In genomic region chr10:4293418-4293817, GRCm38 (mm10) we compare ENCODE assay signal across 21 mouse cellular contexts. TPM values are rescaled to one million over a fixed set of nuclear protein-coding genes. Genes with fewer than 3 reads are reported as not detected.
DNase-seq lines count a peak whose midpoint lies in the region; ATAC-seq and TF ChIP-seq lines count a peak whose summit lies in the region.
"Had no signal": no experiment of that assay in that cellular context is flagged by ENCODE, and none has a peak within 500 bp of the region (broad histone marks: within the 10 kb centered on the region; RNA-seq: fewer than 3 reads in every experiment).

No protein-coding gene starts in this region.

- H3K27ac ChIP-seq in limb, embryonic 13.5 days: peak overlapping the region; percentile 44
- no peak overlapping the region for H3K27ac ChIP-seq in limb, embryonic 10.5 days
- H3K27ac ChIP-seq in neural tube, embryonic 13.5 days (replicated peaks): peak overlapping the region; percentile 49
- no peak overlapping the region for H3K27ac ChIP-seq in midbrain, postnatal 0 days (ENCODE audit: low read depth, low read length)
- H3K27ac ChIP-seq: embryonic facial prominence, embryonic 15.5 days; forebrain, embryonic 10.5 days; heart, embryonic 13.5 days; hindbrain, embryonic 12.5 days had no signal

- no peaks in the 10 kb centered on the region for H3K9me3 ChIP-seq in limb, embryonic 13.5 days
- no peaks in the 10 kb centered on the region for H3K9me3 ChIP-seq in limb, embryonic 10.5 days (replicated peaks)
- no peaks in the 10 kb centered on the region for H3K9me3 ChIP-seq in neural tube, embryonic 13.5 days
- H3K9me3 ChIP-seq in midbrain, postnatal 0 days (ENCODE audit: low read length): no peaks in the 10 kb centered on the region
- H3K9me3 ChIP-seq: embryonic facial prominence, embryonic 15.5 days; heart, embryonic 13.5 days; hindbrain, embryonic 12.5 days had no signal

- TF ChIP-seq CTCF in midbrain, postnatal 0 days (IDR thresholded peaks at IDR 0.05): no peak

- H3K9ac ChIP-seq in limb, embryonic 13.5 days: no peak overlapping the region
- no peak overlapping the region for H3K9ac ChIP-seq in neural tube, embryonic 13.5 days
- H3K9ac ChIP-seq in midbrain, postnatal 0 days (replicated peaks; ENCODE audit: low read length, poor library complexity, severe bottlenecking): no peak overlapping the region
- H3K9ac ChIP-seq: embryonic facial prominence, embryonic 15.5 days; heart, embryonic 13.5 days; hindbrain, embryonic 12.5 days had no signal

- DNase-seq in limb, embryonic 10.5 days (ENCODE audit: low spot score): no peak
- peak; percentile 21 for DNase-seq in urinary bladder, postnatal 14 days (ENCODE audit: low spot score)
- no peak for DNase-seq in urinary bladder, adult 2 months (ENCODE audit: low spot score)
- no peak for DNase-seq in midbrain, postnatal 0 days (ENCODE audit: low spot score)
- DNase-seq: adrenal gland, postnatal 10 days; cerebellum, adult 11 months; cerebellum, adult 8-10 months; cerebellum, postnatal 14 days; embryo, embryonic 11 days; gastrocnemius, postnatal 10 days; heart, postnatal 4 days had no signal

- H3K4me2 ChIP-seq in limb, embryonic 13.5 days (replicated peaks): no peak overlapping the region
- no peak overlapping the region for H3K4me2 ChIP-seq in neural tube, embryonic 13.5 days
- H3K4me2 ChIP-seq in midbrain, postnatal 0 days (ENCODE audit: low read depth, low read length, poor library complexity, severe bottlenecking): no peak overlapping the region
- H3K4me2 ChIP-seq: embryonic facial prominence, embryonic 15.5 days; heart, embryonic 13.5 days; hindbrain, embryonic 12.5 days had no signal

- H3K27me3 ChIP-seq in limb, embryonic 13.5 days: no peaks in the 10 kb centered on the region
- H3K27me3 ChIP-seq in limb, embryonic 10.5 days (ENCODE audit: low read depth, poor library complexity, severe bottlenecking): no peaks in the 10 kb centered on the region
- H3K27me3 ChIP-seq in neural tube, embryonic 13.5 days: no peaks in the 10 kb centered on the region
- H3K27me3 ChIP-seq in midbrain, postnatal 0 days (ENCODE audit: insufficient read depth, low read length): no peaks in the 10 kb centered on the region
- H3K27me3 ChIP-seq: embryonic facial prominence, embryonic 15.5 days; heart, embryonic 13.5 days; hindbrain, embryonic 12.5 days had no signal

- 72% methylated on average over 4 of the region's 4 CpGs for WGBS in limb, embryonic 13.5 days
- 86% methylated on average over 4 of the region's 4 CpGs for WGBS in limb, embryonic 10.5 days
- 84% methylated on average over 4 of the region's 4 CpGs for WGBS in neural tube, embryonic 13.5 days
- 83% methylated on average over 4 of the region's 4 CpGs for WGBS in midbrain, postnatal 0 days

- H3K4me1 ChIP-seq in limb, embryonic 13.5 days: peaks cover 23% of the 10 kb centered on the region
- H3K4me1 ChIP-seq in limb, embryonic 10.5 days: peaks cover 4% of the 10 kb centered on the region; the same call in 1 of the 2 replicates
- peaks cover 23% of the 10 kb centered on the region for H3K4me1 ChIP-seq in neural tube, embryonic 13.5 days (replicated peaks)
- H3K4me1 ChIP-seq in midbrain, postnatal 0 days (ENCODE audit: insufficient read depth, low read length): no peaks in the 10 kb centered on the region

- H3K36me3 ChIP-seq in limb, embryonic 13.5 days: no peaks in the 10 kb centered on the region
- H3K36me3 ChIP-seq in limb, embryonic 10.5 days: no peaks in the 10 kb centered on the region
- H3K36me3 ChIP-seq in neural tube, embryonic 13.5 days: no peaks in the 10 kb centered on the region
- no peaks in the 10 kb centered on the region for H3K36me3 ChIP-seq in midbrain, postnatal 0 days (ENCODE audit: insufficient read depth, low read length)
- H3K36me3 ChIP-seq: embryonic facial prominence, embryonic 15.5 days; forebrain, embryonic 10.5 days; heart, embryonic 13.5 days; hindbrain, embryonic 12.5 days had no signal

- no peak for ATAC-seq in limb, embryonic 13.5 days (ENCODE audit: low FRiP score, low read depth)
- no peak for ATAC-seq in neural tube, embryonic 13.5 days (ENCODE audit: low read depth)
- ATAC-seq in midbrain, postnatal 0 days (ENCODE audit: low FRiP score): no peak
- ATAC-seq: forebrain, embryonic 14.5 days; hindbrain, embryonic 16.5 days had no signal

- H3K4me3 ChIP-seq in limb, embryonic 13.5 days: no peak overlapping the region
- H3K4me3 ChIP-seq in limb, embryonic 10.5 days: no peak overlapping the region
- H3K4me3 ChIP-seq in neural tube, embryonic 13.5 days: no peak overlapping the region
- H3K4me3 ChIP-seq in midbrain, postnatal 0 days (ENCODE audit: low read depth, low read length): no peak overlapping the region
- H3K4me3 ChIP-seq: embryonic facial prominence, embryonic 15.5 days; erythroblast, embryonic 14.5 days; forebrain, embryonic 10.5 days; heart, embryonic 13.5 days; hindbrain, embryonic 12.5 days had no signal

RNA-seq across cellular contexts. Expression of gene Akap12, which starts 27.2 kb away (rescaled TPM):
- polyA plus RNA-seq in limb, embryonic 13.5 days (2015; fragmentation: Nextera tagmentation; extraction: Ambion mirVana): 29.7 and 30.9 TPM in 2 replicates
- 8.4 and 9.0 TPM in 2 replicates for polyA plus RNA-seq in limb, embryonic 10.5 days (2016; fragmentation: Nextera tagmentation; extraction: Ambion mirVana)
- polyA plus RNA-seq in urinary bladder, adult 2 months (2012; rRNA removed): 74.0 and 110 TPM in 2 replicates
- polyA plus RNA-seq in neural tube, embryonic 13.5 days (2015; fragmentation: Nextera tagmentation; extraction: Ambion mirVana): 78.6 and 80.2 TPM in 2 replicates
- total RNA-seq in midbrain, postnatal 0 days (2014; rRNA removed): 49.6 and 52.7 TPM in 2 replicates
- 33.7 and 36.8 TPM in 2 replicates for polyA plus RNA-seq in midbrain, postnatal 0 days (2015; fragmentation: Nextera tagmentation; extraction: Ambion mirVana)
- total RNA-seq: granulocyte monocyte progenitor cell, adult 5-6 weeks had no signal

Comparison
In these comparisons a context has a peak if more than half of its experiments do, and no peak if none do; other contexts are left out.
1. H3K27ac ChIP-seq: peak in limb, embryonic 13.5 days (single experiment) and neural tube, embryonic 13.5 days (single experiment); none in limb, embryonic 10.5 days (single experiment) and midbrain, postnatal 0 days (single experiment).